ENCODE assay signal across 1 mouse cellular context in the genomic region with DNA sequence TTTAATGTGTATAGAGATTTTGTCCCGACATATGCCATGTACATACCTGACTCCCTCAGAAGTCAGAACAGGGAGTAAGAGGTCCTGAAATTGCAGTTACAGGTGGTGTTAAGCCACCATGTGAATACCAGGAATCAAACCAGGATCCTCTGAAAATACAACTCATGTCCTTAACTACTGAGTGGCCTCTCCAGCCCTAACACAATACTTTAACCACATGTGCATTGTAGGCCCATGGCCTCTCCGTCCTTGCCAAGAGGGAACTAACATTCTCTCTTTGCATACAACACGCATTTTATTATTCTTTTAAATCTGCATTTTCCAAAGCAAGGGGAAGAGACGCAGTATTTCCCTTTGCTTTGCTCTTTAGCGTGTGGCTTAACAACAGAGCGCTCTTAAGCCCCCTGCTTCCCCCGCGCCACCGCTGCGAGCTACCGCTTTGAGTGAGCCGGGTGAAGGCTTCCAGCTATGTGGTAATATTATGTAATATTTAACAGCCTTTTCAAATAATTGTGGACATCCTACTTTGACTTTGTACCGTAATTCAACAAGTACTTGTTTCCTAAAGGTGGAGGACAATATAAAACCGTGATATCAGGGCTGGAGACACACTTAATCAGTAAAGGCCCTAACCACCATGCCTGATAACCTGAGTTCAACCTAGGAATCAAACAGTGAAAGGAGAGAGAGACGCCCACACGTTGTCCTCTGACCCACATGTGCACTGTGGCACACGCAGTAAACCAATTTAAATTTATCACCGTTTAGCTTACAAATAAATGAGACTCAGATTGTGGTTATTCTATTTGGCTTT.
A peak's percentile ranks its signal among the peaks of the same experiment; 100 is the strongest.
TF ChIP-seq lines count a peak whose summit lies in the region.

No protein-coding gene starts in this region.

TF ChIP-seq in MEL, 35 proteins besides CTCF, POLR2A, EP300 and RAD21:
- TF ChIP-seq HCFC1 (IDR thresholded peaks at IDR 0.05; ENCODE audit: low read depth, low read length) (no peak), E2F4 (IDR thresholded peaks at IDR 0.05; ENCODE audit: borderline replicate concordance, low read depth, low read length) (no peak), POLR2AphosphoS2 (IDR thresholded peaks at IDR 0.05; ENCODE audit: low read length) (no peak), RCOR1 (IDR thresholded peaks at IDR 0.05; ENCODE audit: low read depth, low read length) (peak; percentile 86), ZC3H11A (IDR thresholded peaks at IDR 0.05; ENCODE audit: low read depth, low read length) (no peak), MYB (IDR thresholded peaks at IDR 0.05; ENCODE audit: low read depth, low read length) (0 out of 2 replicates have a peak, but pooled peaks have one; percentile 16), SMC3 (IDR thresholded peaks at IDR 0.05; ENCODE audit: low read depth, low read length) (no peak), TCF12 (IDR thresholded peaks at IDR 0.05; ENCODE audit: low read depth, low read length) (peak; percentile 41), USF1 (IDR thresholded peaks at IDR 0.05; ENCODE audit: low read depth, low read length) (no peak), TBP (IDR thresholded peaks at IDR 0.05; ENCODE audit: low read depth, low read length) (no peak), MYC (IDR thresholded peaks at IDR 0.05; ENCODE audit: low read depth, low read length) (peak; percentile 64; the same call in 1 of the 2 replicates), CHD1 (IDR thresholded peaks at IDR 0.05; ENCODE audit: low read depth, low read length) (no peak), GATA1 (IDR thresholded peaks at IDR 0.05; ENCODE audit: low read depth, low read length) (peak; percentile 86), UBTF (IDR thresholded peaks at IDR 0.05; ENCODE audit: borderline replicate concordance, insufficient read depth, low read depth, low read length) (no peak), JUND (IDR thresholded peaks at IDR 0.05; ENCODE audit: low read depth, low read length) (no peak), ZKSCAN1 (IDR thresholded peaks at IDR 0.05; ENCODE audit: low read depth, low read length) (no peak), CHD2 (IDR thresholded peaks at IDR 0.05; ENCODE audit: low read length) (no peak), TAL1 (IDR thresholded peaks at IDR 0.05; ENCODE audit: low read length) (no peak), MEF2A (IDR thresholded peaks at IDR 0.05; ENCODE audit: extremely low read depth, insufficient replicate concordance, low read depth, low read length, poor library complexity, severe bottlenecking) (no peak), MXI1 (IDR thresholded peaks at IDR 0.05; ENCODE audit: low read depth, low read length) (peak; percentile 71), NELFE (IDR thresholded peaks at IDR 0.05; ENCODE audit: low read depth, low read length) (no peak), ETS1 (IDR thresholded peaks at IDR 0.05; ENCODE audit: low read depth, low read length) (peak; percentile 67), ELF1 (IDR thresholded peaks at IDR 0.05; ENCODE audit: low read depth, low read length) (no peak), GABPA (IDR thresholded peaks at IDR 0.05; ENCODE audit: low read depth, low read length) (no peak), KAT2A (conservative IDR thresholded peaks at IDR 0.05; ENCODE audit: low read depth, low read length) (no peak), MAFK (IDR thresholded peaks at IDR 0.05; ENCODE audit: borderline replicate concordance, low read depth, low read length) (peak; percentile 53; the same call in 1 of the 2 replicates), ZMIZ1 (IDR thresholded peaks at IDR 0.05; ENCODE audit: low read depth, low read length) (no peak), SIN3A (IDR thresholded peaks at IDR 0.05; ENCODE audit: low read length) (peak; percentile 69; the same call in 1 of the 2 replicates), NRF1 (IDR thresholded peaks at IDR 0.05; ENCODE audit: insufficient read depth, low read depth, low read length, poor library complexity, severe bottlenecking) (no peak), MAZ (IDR thresholded peaks at IDR 0.05; ENCODE audit: low read depth, low read length) (no peak), POLR2AphosphoS5 (IDR thresholded peaks at IDR 0.05; ENCODE audit: borderline replicate concordance, low read depth, low read length) (no peak), USF2 (IDR thresholded peaks at IDR 0.05; ENCODE audit: borderline replicate concordance in 1 of 2, insufficient read depth in 1 of 2, low read depth in 1 of 2, low read length in 2 of 2) (no peak), BHLHE40 (IDR thresholded peaks at IDR 0.05; ENCODE audit: borderline replicate concordance, low read depth, low read length) (peak; percentile 70), ZNF384 (IDR thresholded peaks at IDR 0.05; ENCODE audit: low read depth, low read length) (no peak), MAX (IDR thresholded peaks at IDR 0.05; ENCODE audit: low read length) (peak; percentile 81)
